Mouse (Mus musculus) kidney, adult 18-20 months (tissue): ENCODE data around the gene Pcdh7.

Experiments
- DNase-seq: peaks from one replicate; pipeline ENCODE4 v3.0.0; 2021

Gene Pcdh7

DNA sequence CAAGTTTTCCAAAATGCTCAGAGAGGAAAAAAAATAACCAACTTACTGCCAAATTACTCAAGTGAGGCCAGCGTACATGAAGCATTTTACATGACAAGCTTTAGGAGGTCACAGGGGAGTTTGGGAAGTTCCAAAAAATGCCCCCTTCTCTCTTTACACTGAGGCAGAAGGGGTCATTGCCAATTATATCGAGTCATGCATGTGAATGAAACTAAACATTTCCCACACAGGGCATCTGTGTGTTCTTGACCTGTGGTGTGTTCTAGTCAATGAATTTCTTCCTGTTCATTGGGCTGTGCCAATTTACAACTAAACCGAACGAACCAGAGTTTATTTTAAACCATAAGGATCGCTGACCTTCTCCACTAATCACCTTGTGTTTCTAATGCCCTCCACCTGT is 86.1 kb downstream of the Pcdh7 start:
- no peak for DNase-seq

DNA sequence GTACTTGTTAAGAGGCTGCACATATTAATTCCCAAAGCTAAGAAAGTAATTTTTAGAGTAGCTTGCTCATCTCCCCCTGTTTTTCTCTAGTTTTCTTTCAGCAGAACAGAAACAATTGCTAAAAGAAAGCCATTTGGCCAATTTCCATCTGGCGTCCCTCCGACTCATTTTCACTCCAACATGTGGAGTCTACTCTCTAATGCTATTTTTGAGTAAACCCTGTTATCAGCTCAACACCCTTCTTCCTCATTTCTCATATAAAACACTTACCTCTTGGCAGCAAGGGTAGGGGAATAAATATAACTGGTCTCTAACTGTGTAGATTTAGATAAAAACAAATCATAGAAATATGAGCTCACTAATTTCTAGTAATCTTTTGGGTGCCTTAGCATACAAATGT is 89.6 kb downstream of the Pcdh7 start:
- DNase-seq, result no peak

DNA sequence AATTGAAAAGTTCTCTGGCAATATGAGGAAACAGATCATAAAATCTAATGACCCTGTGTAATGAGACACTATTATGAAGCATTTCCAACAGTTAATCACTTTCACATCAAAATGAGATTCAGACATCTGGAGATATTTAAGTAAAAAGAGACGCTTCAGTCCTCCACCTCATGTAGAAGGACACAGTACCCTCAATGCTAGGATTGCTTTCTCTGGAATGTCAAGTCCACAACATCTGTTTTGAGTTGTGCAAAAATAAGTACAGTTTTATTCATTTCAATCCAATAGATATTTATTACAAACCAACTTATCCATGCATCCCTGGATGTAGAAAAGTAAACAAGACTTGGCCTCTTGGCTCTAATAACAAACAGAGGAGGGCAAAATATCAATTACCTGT is 92.9 kb downstream of the Pcdh7 start:
- DNase-seq, result no peak

DNA sequence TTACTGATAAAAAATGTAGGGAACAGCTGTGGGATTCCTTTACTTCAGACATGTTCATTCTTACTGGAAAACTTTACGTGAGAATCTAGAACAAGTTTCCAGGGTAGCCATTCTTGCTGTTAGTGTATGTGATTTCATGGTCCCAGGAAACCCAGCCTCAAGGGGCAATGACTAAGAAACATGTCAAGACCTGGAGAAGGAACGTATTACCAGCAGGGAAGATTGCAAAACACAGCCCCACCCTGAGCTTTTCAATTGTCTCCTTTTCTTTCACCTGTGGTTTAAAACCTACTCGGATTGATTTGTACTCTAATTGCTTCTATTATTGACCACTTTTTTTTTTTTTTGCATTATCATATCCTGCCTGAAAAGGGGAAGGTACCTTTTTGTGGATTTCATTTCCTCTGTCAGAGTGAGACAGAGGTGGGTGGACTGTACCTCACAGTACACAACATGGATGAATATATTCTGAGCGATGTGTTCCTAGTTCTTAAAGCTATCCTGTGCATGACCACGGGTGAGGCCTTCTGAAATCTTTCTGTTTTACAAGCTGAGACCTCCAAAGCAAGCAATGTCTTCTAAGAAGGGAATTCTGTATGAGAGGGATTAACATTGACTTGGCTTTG is 98.3 kb downstream of the Pcdh7 start:
- DNase-seq, result no peak

DNA sequence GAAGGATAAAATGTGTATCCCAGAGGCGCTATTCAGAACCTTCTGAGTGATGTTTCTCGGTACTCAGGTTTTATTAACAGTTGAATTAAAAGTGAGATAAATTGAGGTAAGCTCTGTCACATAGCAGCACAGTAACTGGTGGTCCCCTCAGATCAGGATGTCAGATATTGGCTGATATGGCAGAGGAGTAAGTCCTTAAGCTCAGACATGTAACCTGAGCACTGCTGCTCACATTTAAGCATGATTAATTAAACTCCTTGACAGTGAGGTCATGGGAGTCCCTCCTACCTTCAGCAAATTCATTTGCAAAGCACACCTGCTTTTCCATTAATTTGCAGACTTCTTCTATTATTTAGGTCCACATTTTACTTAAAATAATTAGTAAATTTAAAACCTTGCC is 102.0 kb downstream of the Pcdh7 start:
- DNase-seq, result no peak

DNA sequence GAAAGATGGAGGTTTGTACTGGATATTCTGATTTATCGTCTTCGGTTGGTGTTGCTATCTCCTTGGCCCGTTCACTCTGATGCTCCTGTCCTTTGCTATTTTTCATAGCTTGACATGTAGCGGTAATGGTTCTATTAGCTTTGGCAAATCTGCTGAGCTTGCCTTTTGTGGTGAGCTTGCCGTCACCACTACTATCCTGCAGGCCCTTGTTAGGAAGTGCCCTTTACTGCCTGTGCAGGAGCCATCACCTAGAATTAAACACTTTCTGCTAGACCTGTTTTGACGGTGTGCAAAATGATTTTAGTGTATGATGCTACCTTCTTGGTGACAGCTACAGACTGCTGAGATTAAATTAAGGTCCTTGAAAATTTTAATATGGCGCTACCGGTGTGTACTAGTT is 103.3 kb downstream of the Pcdh7 start:
- no peak for DNase-seq

DNA sequence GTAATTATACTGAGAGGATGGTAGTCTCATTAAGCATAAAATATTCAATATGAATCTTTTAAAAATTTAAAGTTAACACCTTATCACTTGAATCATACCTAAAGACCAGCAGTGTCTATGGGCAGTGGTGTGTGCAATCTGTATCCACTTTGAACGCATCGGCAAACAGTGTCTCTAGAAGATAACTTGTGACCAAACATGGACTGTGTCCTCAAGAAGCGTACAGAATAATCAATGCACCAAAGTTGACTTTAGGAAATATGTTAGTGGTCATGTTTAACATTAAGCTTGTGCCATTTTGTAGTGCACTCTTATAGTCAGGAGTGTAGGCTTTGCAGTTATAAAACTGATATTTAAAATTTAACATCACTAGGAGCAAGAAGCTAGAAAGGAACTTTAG is 110.7 kb downstream of the Pcdh7 start:
- no peak for DNase-seq

DNA sequence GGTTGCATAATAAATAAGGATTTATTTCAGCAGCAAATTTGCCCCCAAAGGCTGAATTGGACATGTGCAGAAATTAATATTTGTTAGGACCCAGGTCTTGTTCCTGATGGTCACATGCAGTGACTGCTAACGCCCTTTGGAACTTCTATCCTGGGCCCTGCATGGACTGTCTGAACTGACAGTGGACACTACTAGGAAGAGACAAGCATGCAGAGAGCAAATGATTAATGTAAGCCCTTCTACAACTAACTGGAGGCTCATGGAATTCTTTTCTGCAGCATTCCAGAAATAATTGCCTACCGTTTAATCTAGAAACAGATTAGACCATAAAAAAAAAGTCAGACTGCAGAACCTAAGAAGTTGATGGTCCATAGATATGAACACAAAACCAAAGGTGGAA is 119.4 kb downstream of the Pcdh7 start:
- peak; percentile 7 for DNase-seq

DNA sequence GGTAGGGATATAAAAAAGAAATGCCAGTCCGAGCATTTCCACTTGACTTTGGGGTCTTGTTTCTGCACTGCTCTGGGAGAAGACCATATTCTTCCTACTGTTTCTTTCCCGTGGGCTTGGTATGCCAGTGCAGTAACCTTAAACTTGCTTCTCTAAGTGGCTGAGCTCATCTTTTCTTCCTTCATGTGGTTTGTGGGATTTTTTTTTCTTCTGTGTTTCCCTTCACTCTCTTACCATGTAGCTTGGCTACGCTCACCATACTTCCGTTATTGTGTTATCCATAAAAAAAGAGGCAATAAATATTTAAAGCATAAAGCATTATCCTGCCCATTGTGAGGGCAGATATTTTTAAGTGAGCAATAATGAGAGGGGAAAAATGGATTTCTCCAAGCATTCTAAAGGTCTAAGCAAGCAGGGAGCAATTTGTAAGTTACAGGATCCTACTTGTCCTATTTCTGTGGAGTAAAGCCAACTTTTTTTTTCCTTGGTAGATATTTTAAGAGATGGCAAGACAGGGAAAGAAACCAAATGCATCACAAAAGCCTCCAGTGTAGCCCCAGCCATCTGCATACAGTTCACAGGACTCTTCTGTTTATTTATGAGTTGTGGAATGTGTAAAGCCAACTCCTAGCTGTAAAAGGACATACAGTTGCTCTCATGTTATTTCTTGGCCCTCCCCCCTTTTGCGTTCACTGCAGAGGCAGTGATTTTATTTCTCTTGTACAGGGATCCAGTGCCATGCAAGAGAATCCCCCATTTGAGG is 123.8 kb downstream of the Pcdh7 start:
- DNase-seq, result no peak

DNA sequence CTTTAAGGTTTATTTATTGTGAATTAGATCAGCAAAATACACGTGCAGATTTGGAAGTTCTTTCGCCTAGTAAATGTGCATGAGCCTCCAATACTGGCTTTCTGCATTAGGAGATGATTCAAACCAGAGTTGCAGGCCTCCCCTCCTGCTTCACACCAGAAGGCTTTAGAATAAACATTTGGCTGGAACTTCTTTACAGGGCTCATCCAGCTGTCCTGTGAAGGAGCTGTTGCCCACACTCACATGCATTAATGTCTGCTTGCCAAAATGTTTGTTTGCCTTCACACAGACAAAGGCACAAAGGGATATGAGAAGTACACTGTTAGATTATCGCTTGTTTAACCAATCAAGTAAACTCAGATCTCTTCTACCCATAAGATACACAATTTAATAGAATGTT is 129.7 kb downstream of the Pcdh7 start:
- no peak for DNase-seq

DNA sequence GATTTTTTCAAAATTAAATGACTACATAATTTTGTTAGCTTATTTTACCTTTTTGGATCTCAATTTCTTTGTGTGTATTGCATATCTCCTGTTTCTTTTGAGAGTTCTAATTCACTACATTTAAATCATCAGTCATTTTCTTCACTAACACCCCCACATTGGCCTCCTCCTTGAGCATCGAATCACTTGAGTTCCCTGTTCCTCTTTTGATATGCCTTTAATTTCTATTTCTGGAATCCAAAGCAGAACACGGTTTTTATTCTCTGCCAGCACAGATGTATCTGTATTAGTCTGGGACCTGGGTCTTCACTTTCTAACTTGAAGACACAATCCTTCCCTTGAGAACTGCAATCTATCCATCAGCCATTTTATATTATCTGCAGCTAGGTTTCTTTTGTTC is 132.3 kb downstream of the Pcdh7 start:
- DNase-seq, result no peak

DNA sequence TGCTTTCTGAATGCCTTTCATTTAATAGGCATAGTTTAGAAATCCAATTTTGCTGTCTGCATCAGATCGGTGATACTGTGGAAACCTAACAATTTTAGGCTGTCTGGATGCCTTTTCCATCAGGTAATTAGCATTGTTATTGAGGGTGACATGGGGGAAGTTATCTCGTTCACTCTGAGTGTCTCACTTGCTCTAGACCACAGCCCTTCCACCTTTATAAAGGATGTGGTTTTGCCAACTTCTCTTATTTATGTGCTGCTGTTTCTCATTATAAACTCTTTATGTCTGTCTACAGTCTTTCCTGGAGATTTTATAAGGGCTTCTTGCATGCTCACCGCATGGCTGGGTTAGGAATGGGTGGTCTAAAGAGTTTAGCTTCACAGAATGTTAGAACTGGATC is 139.5 kb downstream of the Pcdh7 start:
- no peak for DNase-seq

DNA sequence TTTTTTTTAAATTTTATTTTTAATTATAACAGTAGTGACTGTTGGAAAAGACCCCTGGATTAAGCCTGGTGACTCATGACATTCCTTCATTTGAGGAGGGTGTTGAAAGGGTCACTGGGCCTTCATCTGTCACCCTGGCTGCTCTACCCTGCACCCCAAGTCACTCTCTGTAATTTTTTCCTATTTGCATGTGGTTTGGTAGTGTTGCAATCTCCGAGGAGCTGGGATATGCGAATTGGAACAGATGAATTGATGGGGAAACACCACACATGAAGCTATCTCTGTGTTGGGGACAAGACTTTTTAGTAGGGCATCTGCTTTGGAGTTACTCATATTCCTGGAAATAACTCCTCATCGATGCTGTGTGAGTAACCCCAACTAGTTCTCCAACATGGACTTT is 146.5 kb downstream of the Pcdh7 start:
- DNase-seq, result no peak

DNA sequence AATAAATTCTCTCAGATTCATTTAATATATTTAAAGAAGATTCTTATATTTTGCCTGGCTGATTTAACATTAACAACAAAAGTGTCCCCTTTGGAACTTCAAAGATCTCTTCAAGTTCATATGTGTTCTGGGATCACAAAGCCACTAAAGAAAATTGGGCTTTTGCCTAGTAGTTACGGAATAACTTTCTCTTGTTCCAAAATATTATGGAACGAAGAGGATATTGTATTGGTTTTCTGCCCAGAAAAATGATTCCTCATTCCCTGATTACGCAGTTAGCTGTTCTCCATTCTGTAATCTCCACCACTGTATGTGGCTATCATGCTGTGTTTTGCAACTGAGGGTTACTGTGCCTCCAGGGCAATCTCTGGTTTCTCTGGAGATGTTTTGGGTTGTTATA is 147.5 kb downstream of the Pcdh7 start:
- no peak for DNase-seq

DNA sequence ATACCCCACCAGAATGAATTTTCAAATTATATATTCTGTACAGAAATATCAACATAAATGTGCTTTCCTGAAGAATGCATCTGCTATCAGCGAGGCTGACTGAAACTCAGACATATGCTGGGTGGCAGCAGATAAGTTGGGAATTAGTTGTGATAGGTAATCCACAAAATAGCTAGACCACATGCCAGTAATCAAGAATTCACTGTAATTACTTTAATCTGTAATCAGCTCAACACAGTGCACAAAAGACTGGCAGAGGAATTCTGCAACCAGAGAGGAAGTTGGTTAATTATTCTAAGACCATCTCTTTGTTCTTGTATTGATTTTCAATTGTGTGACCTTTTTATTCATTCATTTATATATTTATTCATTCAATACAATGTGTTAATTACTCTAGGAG is 148.3 kb downstream of the Pcdh7 start:
- DNase-seq, result no peak

DNA sequence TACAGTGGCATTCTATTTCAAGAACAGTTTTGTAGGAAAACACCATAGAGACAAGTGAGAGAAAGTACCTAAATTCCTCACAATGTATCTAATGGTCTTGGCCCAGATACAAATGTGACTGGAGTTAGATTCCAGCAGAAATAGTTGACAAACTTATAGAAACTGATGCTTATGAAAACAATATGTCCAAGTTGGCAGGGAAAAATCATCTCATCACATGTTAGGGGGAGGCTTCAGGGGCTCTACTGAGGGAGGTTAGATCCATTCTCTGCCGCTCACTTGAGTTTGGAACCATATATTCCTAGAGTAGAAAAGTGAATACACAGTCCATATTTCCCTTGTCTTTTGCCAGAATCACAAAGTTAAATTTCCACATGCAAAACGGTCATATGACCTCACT is 150.1 kb downstream of the Pcdh7 start:
- DNase-seq, result no peak

DNA sequence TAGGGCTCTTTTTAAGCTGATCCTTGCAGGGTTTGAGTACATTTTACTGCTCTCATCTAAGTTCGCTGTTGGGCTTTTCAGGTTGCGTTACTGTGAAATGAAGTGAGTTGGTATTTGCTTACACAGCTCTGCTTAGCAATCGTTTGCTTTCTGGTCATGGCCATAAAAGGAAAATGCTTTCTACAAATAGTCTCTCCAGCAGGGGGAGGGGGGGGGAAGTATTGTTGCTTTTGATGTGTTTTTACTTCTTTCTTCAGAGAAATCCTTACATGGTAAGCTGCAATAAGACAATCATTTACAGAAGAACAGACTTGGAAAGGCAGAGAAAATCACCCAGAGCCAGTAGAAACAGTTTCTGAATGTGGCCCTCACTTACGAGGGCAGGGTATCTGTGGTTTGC is 150.9 kb downstream of the Pcdh7 start:
- no peak for DNase-seq

DNA sequence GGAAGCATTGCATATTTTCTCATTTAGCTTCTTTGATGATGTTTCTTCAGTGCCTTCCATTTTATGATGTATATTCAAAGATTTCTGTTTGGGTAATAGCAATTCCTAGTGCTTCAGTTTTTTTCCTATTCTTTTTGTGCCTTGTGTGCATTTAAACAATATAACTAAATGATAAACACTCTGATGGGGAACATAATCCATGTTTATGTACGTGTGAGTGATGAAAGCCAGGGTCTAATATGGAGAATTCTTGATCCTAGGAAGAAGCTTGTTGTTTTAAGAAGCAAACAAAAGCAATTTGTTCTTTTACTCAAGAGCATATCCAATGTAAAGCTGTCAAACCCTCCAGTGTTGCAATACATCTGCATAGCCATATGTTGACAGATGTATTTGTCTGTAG is 153.0 kb downstream of the Pcdh7 start:
- no peak for DNase-seq

DNA sequence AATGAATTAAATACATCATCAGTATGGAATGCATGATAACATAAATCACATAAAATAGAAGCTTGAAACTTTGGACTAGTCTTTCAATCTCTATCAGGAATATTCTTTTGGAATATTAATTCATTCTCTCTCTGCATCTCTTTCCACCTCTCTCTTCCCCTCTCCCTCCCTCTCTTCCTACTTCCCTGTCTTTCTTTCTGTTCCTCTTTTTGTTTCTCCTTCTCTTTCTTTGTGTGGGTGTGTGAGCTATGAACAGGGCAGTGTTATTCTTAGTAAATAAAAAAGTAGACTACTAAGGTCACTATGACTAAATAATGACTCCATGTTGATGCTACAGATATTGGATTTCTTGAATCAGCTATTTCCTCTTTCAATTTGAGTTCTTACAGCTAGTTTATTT is 167.2 kb downstream of the Pcdh7 start:
- no peak for DNase-seq

DNA sequence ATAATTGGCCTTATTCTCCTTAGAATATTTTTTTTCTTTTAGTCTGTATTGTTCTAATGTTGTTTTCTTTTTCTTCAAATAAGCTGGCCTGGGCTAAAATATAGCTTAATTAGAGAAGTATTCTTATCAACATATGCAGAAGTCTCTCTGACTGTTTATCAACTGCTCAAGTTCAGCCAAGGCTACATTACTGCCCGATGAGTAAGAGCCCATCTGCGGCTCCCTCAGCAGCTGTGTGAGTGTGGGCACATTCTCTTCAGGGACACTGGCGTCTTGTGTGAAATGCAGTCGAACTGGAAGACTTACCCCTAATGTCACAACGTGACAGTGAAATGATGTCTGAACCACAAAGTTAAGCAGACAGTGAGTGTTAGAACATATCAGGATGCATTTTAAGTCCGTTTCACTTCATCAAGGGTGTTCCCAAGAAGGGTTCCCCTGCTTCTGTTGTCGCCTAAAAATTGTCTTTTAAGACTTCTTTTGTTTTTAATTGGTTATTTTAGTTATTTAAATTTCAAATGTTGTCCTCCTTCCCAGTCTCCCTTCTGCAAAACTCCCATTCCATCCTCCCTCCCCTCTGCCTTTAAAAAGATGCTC is 181.3 kb downstream of the Pcdh7 start:
- DNase-seq, result no peak

DNA sequence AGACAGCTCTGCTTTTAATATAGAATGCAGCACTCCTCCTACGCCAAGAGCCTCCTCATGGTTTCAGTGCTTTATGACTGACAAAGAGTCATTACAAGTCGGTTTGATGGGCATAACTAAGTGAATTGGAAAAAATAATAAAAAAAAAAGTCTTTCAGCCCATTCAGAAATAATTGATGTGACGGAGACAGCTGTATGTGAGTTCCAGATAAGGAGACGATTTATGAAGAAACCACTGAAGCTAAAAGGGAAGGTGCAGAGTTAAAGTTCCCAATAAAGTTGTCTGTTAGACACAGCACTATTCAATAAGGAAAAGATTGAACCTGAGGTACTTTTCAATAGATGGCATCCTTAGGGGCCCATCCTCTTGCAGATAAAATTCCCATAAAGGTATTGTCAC is 189.5 kb downstream of the Pcdh7 start:
- DNase-seq, result no peak

DNA sequence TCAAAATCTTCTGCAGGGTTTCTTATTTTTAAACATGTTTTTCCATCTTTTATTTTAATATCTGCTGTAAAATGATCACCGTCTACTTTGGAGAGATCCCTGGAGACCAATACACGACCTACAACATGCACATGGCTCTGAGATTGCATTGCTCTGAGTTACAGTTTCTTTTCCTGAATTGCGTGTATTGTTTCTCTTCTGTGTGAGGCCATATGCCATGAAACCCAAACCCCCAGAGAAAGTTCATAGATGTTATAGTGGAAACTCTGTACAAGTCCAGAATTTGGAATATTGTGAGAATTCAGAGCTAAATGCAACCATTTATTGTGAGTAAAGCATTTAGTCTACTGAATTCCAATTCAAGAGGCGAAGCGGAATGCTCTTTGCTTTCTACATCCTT is 203.4 kb downstream of the Pcdh7 start:
- DNase-seq, result no peak

DNA sequence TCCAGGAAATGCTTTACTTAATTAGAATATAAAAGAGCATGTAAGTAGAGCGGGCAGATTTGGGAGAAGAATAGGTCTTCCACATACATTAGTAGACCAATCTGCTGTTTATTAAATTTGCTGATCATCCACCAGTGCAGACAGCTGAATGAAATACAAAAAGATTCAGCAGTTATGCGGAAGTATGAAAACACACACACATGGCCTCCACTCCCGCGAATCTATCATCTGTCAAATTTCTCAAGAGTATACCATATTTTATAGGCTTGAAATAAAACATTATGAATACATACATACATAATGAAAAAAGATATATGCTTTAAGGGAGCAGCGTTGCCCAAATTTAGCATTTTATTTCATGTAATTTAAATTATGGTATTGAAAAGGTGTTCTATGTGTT is 213.6 kb downstream of the Pcdh7 start:
- DNase-seq, result no peak

DNA sequence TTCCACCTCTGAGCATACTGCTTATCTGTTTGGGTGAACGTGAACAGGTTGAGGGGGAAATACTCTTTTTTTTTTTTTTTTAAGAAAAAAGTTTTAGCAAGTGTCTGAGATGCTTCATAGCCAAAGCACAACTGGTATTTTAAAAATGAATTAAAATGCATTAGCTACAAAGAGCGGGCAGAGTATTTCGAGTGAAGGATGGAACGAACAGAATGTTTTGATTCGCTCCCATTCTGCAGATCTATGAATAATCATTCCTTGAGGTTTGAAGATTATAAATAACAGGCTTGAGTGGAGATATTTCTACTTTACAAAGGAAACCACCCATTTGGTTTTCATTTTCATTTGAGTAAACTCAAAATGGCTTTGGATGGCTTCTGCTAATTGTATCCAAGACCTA is 214.0 kb downstream of the Pcdh7 start:
- DNase-seq, result no peak

DNA sequence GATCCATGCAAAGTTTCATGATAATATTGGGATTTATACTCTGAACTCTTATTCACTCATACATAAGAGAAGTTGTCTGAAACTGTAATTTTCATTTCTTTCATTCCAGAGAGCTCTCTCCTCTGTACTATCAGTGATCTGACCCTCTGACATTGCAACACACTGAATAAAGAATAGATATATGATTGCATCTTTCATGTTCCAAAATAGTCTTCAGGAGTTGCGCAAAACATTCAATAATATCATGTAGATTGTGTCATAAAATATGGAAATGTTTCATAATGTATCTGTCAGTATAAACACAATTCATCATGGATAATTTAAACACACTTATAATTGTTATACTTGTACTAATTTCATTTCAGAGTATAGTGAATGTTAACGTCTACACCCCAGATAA is 216.9 kb downstream of the Pcdh7 start:
- no peak for DNase-seq
